Mouse (Mus musculus) liver, embryonic 11.5 days (tissue): Measurements from ENCODE around the gene Apobec2. TPM values are rescaled to one million over a fixed set of nuclear protein-coding genes. Genes with fewer than 3 reads are reported as not detected.

Source experiments
- ATAC-seq: fragments of 200-750 bp; cut with Nextera tagmentation; replicated peaks from 2 replicates; pipeline ENCODE4 v1.8.0; 2017; ENCODE audit warnings: moderate number of reproducible peaks, mild to moderate bottlenecking, moderate TSS enrichment, moderate library complexity; ENCODE audit not compliant: low FRiP score
- DNase-seq: peaks from one replicate; pipeline ENCODE4 v3.0.0-alpha.2; 2017; ENCODE audit warnings: low spot score
- H3K27ac ChIP-seq: fragments of 300-500 bp; sonication (generic); 2 replicates; pipeline ENCODE4 v1.5.1; 2014; ENCODE audit warnings: mild to moderate bottlenecking, low read depth, low read length, control low read depth
- H3K27me3 ChIP-seq: fragments of 300-500 bp; sonication (generic); replicated peaks from 2 replicates; pipeline ENCODE4 v1.6.1; 2014; ENCODE audit warnings: low read length, mixed read lengths; ENCODE audit not compliant: control insufficient read depth, insufficient read depth
- H3K36me3 ChIP-seq: fragments of 300-500 bp; sonication (generic); 2 replicates; pipeline ENCODE4 v1.6.1; 2014; ENCODE audit warnings: mild to moderate bottlenecking, low read length, moderate library complexity, mixed read lengths; ENCODE audit not compliant: control insufficient read depth, insufficient read depth
- H3K4me1 ChIP-seq: fragments of 300-500 bp; sonication (generic); replicated peaks from 2 replicates; pipeline ENCODE4 v1.6.1; 2014; ENCODE audit warnings: low read length, mixed read lengths; ENCODE audit not compliant: control insufficient read depth, insufficient read depth
- H3K4me2 ChIP-seq: fragments of 300-500 bp; sonication (generic); 2 replicates; pipeline ENCODE4 v1.6.1; 2014; ENCODE audit warnings: mild to moderate bottlenecking, control low read depth, moderate library complexity
- H3K4me3 ChIP-seq: fragments of 300-500 bp; sonication (generic); 2 replicates; pipeline ENCODE4 v1.5.1; 2014; ENCODE audit warnings: low read depth, low read length, control low read depth
- H3K9ac ChIP-seq: fragments of 300-500 bp; sonication (generic); 2 replicates; pipeline ENCODE4 v1.6.1; 2014; ENCODE audit warnings: low read depth, low read length, control low read depth
- H3K9me3 ChIP-seq: fragments of 300-500 bp; sonication (generic); 2 replicates; pipeline ENCODE4 v1.6.1; 2016; ENCODE audit warnings: low read length, inconsistent platforms, mixed read lengths; ENCODE audit not compliant: control insufficient read depth
- WGBS: fragments of 180-500 bp; shearing (Covaris S2); extraction: QIAGEN DNeasy Blood & Tissue Kit; methylation state at CpG from one replicate; pipeline ENCODE4 v1.1.7; 2014; 5-methylcytosine and 5-hydroxymethylcytosine counted together
- polyA plus RNA-seq: library from polyadenylated mRNA; unstranded; fragments of >200 nt; fragmentation: Nextera tagmentation; extraction: Ambion mirVana; gene quantifications from 2 replicates; pipeline ENCODE4 v1.2.1, GENCODE M21; 2014

The Apobec2 gene
- polyA plus RNA-seq, 1 experiment from 2014 or later = 3.0 TPM

DNA sequence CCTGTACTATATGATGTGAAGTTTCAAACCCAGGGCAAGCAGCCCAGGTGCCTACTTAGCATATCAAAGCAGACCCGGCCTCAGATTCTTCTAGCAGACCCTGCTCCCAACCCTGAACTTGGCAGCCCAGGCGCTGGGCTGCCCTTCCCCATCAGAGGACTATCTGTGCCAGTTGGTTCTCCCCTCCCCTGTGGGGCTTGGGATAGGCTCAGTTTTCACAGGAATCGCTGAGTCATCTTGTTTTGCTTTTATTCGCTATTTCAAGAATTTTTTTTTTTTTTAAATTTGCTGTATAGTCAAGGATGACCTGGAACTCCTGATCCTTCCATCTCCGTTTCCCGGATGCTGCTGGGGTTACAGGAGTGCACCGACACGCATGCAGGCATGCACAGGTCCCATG, 14.9 kb upstream of the Apobec2 start:
- 64% methylated on average over 8 of the region's 8 CpGs for WGBS
- H3K9me3 ChIP-seq = no peaks in the 10 kb centered on the region
- no peak for ATAC-seq
- H3K9ac ChIP-seq = peak overlapping the region; percentile 1; the same call in 1 of the 2 replicates
- H3K27ac ChIP-seq = peak overlapping the region; percentile 73
- no peak overlapping the region for H3K4me3 ChIP-seq
- DNase-seq = no peak
- H3K4me1 ChIP-seq = peaks cover 26% of the 10 kb centered on the region
- H3K4me2 ChIP-seq = peak overlapping the region; percentile 61
- no peaks in the 10 kb centered on the region for H3K36me3 ChIP-seq
- H3K27me3 ChIP-seq = no peaks in the 10 kb centered on the region

- Histone ChIP-seq H3K27me3 (no peaks in the 10 kb centered on the region), H3K4me2 (no peak overlapping the region), H3K9ac (no peak overlapping the region), H3K27ac (no peak overlapping the region), H3K4me1 (peaks cover 13% of the 10 kb centered on the region), H3K4me3 (no peak overlapping the region), H3K9me3 (no peaks in the 10 kb centered on the region), H3K36me3 (no peaks in the 10 kb centered on the region)
- 84% methylated on average over 16 of the region's 16 CpGs for WGBS
- no peak for DNase-seq
- no peak for ATAC-seq
Observed at GRCm38 (mm10) chr17:48443542-48444145, 10.9 kb upstream of the Apobec2 start.

- no peaks in the 10 kb centered on the region for H3K36me3 ChIP-seq
- DNase-seq (no peak), ATAC-seq (no peak)
- H3K27ac ChIP-seq = no peak overlapping the region
- no peak overlapping the region for H3K9ac ChIP-seq
- 78% methylated on average over 7 of the region's 7 CpGs for WGBS
- H3K27me3 ChIP-seq = no peaks in the 10 kb centered on the region
- no peak overlapping the region for H3K4me3 ChIP-seq
- peaks cover 6% of the 10 kb centered on the region for H3K4me1 ChIP-seq
- no peaks in the 10 kb centered on the region for H3K9me3 ChIP-seq
- H3K4me2 ChIP-seq = no peak overlapping the region
Observed at GRCm38 (mm10) chr17:48442745-48443457, 10.2 kb upstream of the Apobec2 start.

- no peak for ATAC-seq
Observed at GRCm38 (mm10) chr17:48437421-48437911, 4.7 kb upstream of the Apobec2 start.

DNA sequence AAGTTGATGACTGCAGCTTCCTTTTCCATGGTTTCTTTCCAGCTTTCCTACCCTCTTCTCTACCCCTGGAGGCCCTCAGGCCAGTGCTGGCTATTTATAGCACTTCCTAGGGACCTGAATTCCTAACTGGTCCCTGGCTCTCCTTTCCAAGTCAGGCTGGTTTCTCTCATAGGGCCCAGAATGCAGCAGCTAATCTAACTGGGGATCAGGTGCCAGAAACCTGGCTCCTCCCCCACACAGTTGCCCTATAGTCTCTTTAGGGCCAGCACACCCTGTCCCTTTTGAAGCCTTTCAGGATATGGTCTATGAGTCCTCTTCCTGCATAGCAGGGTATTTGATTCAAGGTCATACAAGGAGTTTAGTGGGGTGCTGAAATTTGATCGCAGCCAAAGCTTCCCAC, 3.8 kb upstream of the Apobec2 start:
- H3K27ac ChIP-seq = no peak overlapping the region
- H3K4me3 ChIP-seq = no peak overlapping the region
- no peaks in the 10 kb centered on the region for H3K27me3 ChIP-seq
- DNase-seq = no peak
- no peak for ATAC-seq
- no peak overlapping the region for H3K9ac ChIP-seq
- H3K36me3 ChIP-seq = no peaks in the 10 kb centered on the region
- no peak overlapping the region for H3K4me2 ChIP-seq
- WGBS = 84% methylated on average over 1 of the region's 1 CpGs
- H3K9me3 ChIP-seq = no peaks in the 10 kb centered on the region
- H3K4me1 ChIP-seq = peaks cover 25% of the 10 kb centered on the region

More at GRCm38 (mm10) chr17:48437421-48437911, 4.7 kb upstream of the Apobec2 start:
- H3K27me3 ChIP-seq = no peaks in the 10 kb centered on the region
- H3K4me1 ChIP-seq = peaks cover 19% of the 10 kb centered on the region
- no peak overlapping the region for H3K4me2 ChIP-seq
- no peak overlapping the region for H3K27ac ChIP-seq
- DNase-seq = no peak
- 62% methylated on average over 7 of the region's 7 CpGs for WGBS
- H3K4me3 ChIP-seq = no peak overlapping the region
- no peaks in the 10 kb centered on the region for H3K9me3 ChIP-seq
- no peaks in the 10 kb centered on the region for H3K36me3 ChIP-seq
- H3K9ac ChIP-seq = no peak overlapping the region

DNA sequence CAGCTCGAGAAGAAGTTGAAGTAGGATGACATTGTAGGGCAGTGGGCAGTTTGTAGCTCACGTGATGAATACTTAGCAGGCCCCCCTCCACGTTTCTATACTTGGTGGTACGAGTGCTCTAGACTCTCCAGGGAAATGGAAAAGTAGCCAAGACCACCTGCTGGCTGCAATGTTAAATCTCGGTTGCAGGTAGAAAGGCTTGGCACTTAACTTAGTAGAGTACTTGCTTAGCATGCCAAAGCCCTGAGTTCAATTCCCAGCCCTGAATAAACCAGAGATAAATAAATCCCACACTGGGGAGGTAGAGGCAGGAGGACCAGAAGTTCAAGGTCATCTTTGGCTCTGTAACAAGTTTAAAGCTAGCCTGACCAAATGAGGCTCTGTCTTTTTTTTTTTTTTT, 1.7 kb upstream of the Apobec2 start:
- H3K4me2 ChIP-seq = no peak overlapping the region
- WGBS = 74% methylated on average over 5 of the region's 5 CpGs
- H3K4me3 ChIP-seq = no peak overlapping the region
- H3K9ac ChIP-seq = no peak overlapping the region
- DNase-seq = no peak
- H3K27me3 ChIP-seq = no peaks in the 10 kb centered on the region
- no peak overlapping the region for H3K27ac ChIP-seq
- H3K9me3 ChIP-seq = no peaks in the 10 kb centered on the region
- no peaks in the 10 kb centered on the region for H3K36me3 ChIP-seq
- H3K4me1 ChIP-seq = peaks cover 30% of the 10 kb centered on the region
- ATAC-seq = no peak

DNA sequence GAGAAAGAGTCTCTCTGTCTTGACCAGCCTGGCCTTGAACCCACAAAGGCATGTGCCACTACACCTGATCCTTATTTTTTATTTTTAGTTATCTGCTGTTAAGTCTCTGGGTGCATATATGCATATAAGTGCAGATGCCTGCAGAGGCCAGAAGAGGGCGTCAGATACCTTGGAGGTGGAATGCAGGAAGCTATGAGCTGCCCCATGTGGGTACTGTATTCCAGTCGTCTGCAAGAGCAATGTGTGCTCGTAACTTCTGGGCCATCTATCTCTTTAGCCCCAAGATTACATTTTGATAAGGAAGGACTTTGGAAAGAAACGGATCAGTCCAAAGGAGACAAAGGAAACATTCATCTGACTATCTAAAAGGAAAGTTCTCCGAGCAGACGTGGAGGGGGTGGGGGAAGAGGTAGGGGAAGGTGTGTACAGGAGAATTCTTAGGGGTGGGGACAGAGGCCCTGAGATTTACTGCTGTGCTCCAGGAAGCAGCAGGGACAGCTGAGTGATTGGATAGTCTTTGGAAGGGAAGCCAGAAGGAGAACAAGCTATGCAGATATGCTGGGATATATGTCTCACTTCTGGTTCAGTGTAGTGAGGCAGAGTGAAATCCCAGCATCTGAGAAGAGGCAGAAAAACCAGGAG, 1.1 kb upstream of the Apobec2 start:
- Histone ChIP-seq H3K4me1 (peaks cover 30% of the 10 kb centered on the region), H3K36me3 (no peaks in the 10 kb centered on the region), H3K27me3 (no peaks in the 10 kb centered on the region), H3K4me2 (no peak overlapping the region), H3K9me3 (no peaks in the 10 kb centered on the region), H3K4me3 (no peak overlapping the region), H3K9ac (no peak overlapping the region), H3K27ac (no peak overlapping the region)
- WGBS = 57% methylated on average over 6 of the region's 6 CpGs
- ATAC-seq (no peak), DNase-seq (no peak)

DNA sequence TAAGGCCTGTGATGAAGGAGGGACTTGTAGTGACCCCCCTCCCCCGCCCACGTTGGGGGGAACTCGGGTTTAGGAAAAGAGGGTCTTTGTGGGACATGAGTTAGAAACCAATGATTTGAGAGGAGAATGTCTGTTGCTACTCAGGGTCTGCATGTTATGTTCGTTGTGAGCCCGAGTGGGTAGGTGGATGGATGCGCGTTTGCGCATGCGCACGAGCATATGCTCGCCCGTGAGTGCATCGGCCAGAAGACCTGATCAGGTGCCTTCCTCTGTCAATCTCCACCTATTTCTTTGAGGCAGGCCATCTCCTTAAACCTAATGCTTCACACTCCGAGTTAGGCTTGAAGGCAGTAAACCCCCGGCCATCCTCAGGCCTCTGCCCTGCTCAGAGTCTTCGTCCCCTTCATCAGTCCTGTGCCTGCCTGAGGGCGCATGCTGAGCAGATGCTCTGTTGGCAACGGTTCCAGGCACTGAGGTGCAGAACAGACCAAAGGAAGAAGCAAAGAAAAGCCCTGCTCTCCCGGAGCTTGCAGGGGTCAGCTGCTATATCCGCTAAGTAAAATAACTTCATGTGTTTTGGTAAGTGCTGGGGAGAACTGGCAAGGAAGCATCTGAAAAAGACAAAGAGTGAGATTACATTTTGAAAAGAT, 401 bp upstream of the Apobec2 start:
- Histone ChIP-seq H3K36me3 (no peaks in the 10 kb centered on the region), H3K4me2 (no peak overlapping the region), H3K27me3 (no peaks in the 10 kb centered on the region), H3K9ac (no peak overlapping the region), H3K27ac (no peak overlapping the region; the same call in 1 of the 2 replicates), H3K9me3 (no peaks in the 10 kb centered on the region), H3K4me1 (peaks cover 33% of the 10 kb centered on the region), H3K4me3 (no peak overlapping the region)
- ATAC-seq (no peak), DNase-seq (no peak)
- 80% methylated on average over 20 of the region's 20 CpGs for WGBS
